Mouse (Mus musculus) CH12.LX (cell line): Measurements from ENCODE around the gene Coq2. TPM values are rescaled to one million over a fixed set of nuclear protein-coding genes. Genes with fewer than 3 reads are reported as not detected.
A peak's percentile ranks its signal among the peaks of the same experiment; 100 is the strongest.

Experiments used
- DNase-seq: peaks from one replicate; pipeline ENCODE4 v3.0.0-alpha.2; 2013; ENCODE audit errors: extremely low read depth
- H3K27ac ChIP-seq: 2 replicates; pipeline ENCODE4 v1.5.1; 2012; ENCODE audit warnings: low read depth, mild to moderate bottlenecking, control low read depth, moderate library complexity; ENCODE audit not compliant: insufficient read depth
- H3K27me3 ChIP-seq: replicated peaks from 2 replicates; pipeline ENCODE3; 2012; ENCODE audit warnings: inconsistent platforms
- H3K36me3 ChIP-seq, 2 experiments: replicated peaks in 1 of 2; 2 replicates each; pipeline versions ENCODE3 to v1.6.1; 2012; ENCODE audit warnings: inconsistent platforms in 1 of 2, low read length in 1 of 2, mild to moderate bottlenecking in 1 of 2, mixed read lengths in 1 of 2, moderate library complexity in 1 of 2; ENCODE audit not compliant: control insufficient read depth in 1 of 2, insufficient read depth in 1 of 2
- H3K4me1 ChIP-seq, 2 experiments: 2 replicates each; pipeline ENCODE4 v1.6.1; 2012; ENCODE audit warnings: inconsistent platforms in 1 of 2, moderate library complexity in 1 of 2; ENCODE audit not compliant: insufficient read depth in 2 of 2, control insufficient read depth in 1 of 2
- H3K4me2 ChIP-seq: 2 replicates; pipeline ENCODE4 v1.6.1; 2012; ENCODE audit warnings: low read depth, mild to moderate bottlenecking, control low read depth; ENCODE audit not compliant: poor library complexity, insufficient read depth, severe bottlenecking
- H3K4me3 ChIP-seq, 3 experiments: fragments of 150-350 bp in 1 of 3; sonication (generic) in 1 of 3; replicated peaks in 1 of 3; 2 replicates each; pipeline versions ENCODE3 to v1.5.1; 2011 to 2012; ENCODE audit warnings: low read depth in 2 of 3, low read length in 2 of 3, mild to moderate bottlenecking in 2 of 3, moderate library complexity in 2 of 3, control low read depth in 1 of 3, improper control_type of control experiment in 1 of 3, inconsistent platforms in 1 of 3, mixed read lengths in 1 of 3; ENCODE audit not compliant: poor library complexity in 1 of 3
- H3K79me2 ChIP-seq: replicated peaks from 2 replicates; pipeline ENCODE4 v1.6.1; 2012; ENCODE audit warnings: mild to moderate bottlenecking, moderate library complexity; ENCODE audit not compliant: control insufficient read depth, poor library complexity, insufficient read depth, severe bottlenecking; ENCODE audit errors: extremely low read depth
- H3K9ac ChIP-seq: 2 replicates; pipeline ENCODE4 v1.6.1; 2012; ENCODE audit warnings: low read depth, mild to moderate bottlenecking, control low read depth, moderate library complexity; ENCODE audit not compliant: insufficient read depth
- H3K9me3 ChIP-seq: replicated peaks from 2 replicates; pipeline ENCODE3; 2012; ENCODE audit warnings: low read length, inconsistent platforms, mixed read lengths
- BHLHE40 ChIP-seq: IDR thresholded peaks from 2 replicates; pipeline ENCODE4 v1.6.1; 2011; ENCODE audit warnings: mild to moderate bottlenecking, low read depth, low read length, improper control_type of control experiment
- CHD1 ChIP-seq: IDR thresholded peaks from 2 replicates; pipeline ENCODE4 v1.6.1; 2012; ENCODE audit warnings: low read depth, low read length, improper control_type of control experiment, inconsistent platforms
- CHD2 ChIP-seq: IDR thresholded peaks from 2 replicates; pipeline ENCODE4 v1.6.1; 2011; ENCODE audit warnings: low read length, improper control_type of control experiment
- CTCF ChIP-seq, 2 experiments: IDR thresholded peaks in 1 of 2; conservative IDR thresholded peaks in 1 of 2; 2 replicates each; pipeline ENCODE4 v1.5.1; 2011 to 2012; ENCODE audit warnings: low read depth in 2 of 2, low read length in 2 of 2, improper control_type of control experiment in 1 of 2, inconsistent platforms in 1 of 2, mild to moderate bottlenecking in 1 of 2, moderate library complexity in 1 of 2
- E2F4 ChIP-seq: IDR thresholded peaks from 2 replicates; pipeline ENCODE4 v1.6.1; 2011; ENCODE audit warnings: low read depth, low read length, improper control_type of control experiment; ENCODE audit not compliant: insufficient replicate concordance
- ELF1 ChIP-seq: IDR thresholded peaks from 2 replicates; pipeline ENCODE4 v1.6.1; 2014; ENCODE audit warnings: low read depth, mild to moderate bottlenecking, inconsistent platforms, low read length, improper control_type of control experiment
- EP300 ChIP-seq: IDR thresholded peaks from 2 replicates; pipeline ENCODE4 v1.6.1; 2011; ENCODE audit warnings: low read length, improper control_type of control experiment
- ETS1 ChIP-seq: conservative IDR thresholded peaks from 2 replicates; pipeline ENCODE4 v1.6.1; 2012; ENCODE audit warnings: low read depth, mild to moderate bottlenecking, inconsistent platforms, low read length, improper control_type of control experiment, moderate library complexity
- GABPA ChIP-seq: IDR thresholded peaks from 2 replicates; pipeline ENCODE4 v1.6.1; 2012; ENCODE audit warnings: low read depth, low read length, improper control_type of control experiment, inconsistent platforms; ENCODE audit not compliant: insufficient replicate concordance
- JUN ChIP-seq: IDR thresholded peaks from 2 replicates; pipeline ENCODE4 v1.6.1; 2011; ENCODE audit warnings: low read depth, mild to moderate bottlenecking, low read length, improper control_type of control experiment, moderate library complexity; ENCODE audit not compliant: insufficient read depth
- MAFK ChIP-seq: IDR thresholded peaks from 2 replicates; pipeline ENCODE4 v1.6.1; 2011; ENCODE audit warnings: low read length, improper control_type of control experiment; ENCODE audit not compliant: insufficient replicate concordance
- MAX ChIP-seq: IDR thresholded peaks from 2 replicates; pipeline ENCODE4 v1.6.1; 2011; ENCODE audit warnings: low read length, improper control_type of control experiment
- MAZ ChIP-seq: IDR thresholded peaks from 2 replicates; pipeline ENCODE4 v1.6.1; 2012; ENCODE audit warnings: low read depth, mild to moderate bottlenecking, inconsistent platforms, low read length, improper control_type of control experiment, moderate library complexity
- MYC ChIP-seq: IDR thresholded peaks from 2 replicates; pipeline ENCODE4 v1.6.1; 2011; ENCODE audit warnings: low read depth, mild to moderate bottlenecking, improper control_type of control experiment, low read length
- NELFE ChIP-seq: IDR thresholded peaks from 2 replicates; pipeline ENCODE4 v1.6.1; 2011; ENCODE audit warnings: low read depth, low read length, improper control_type of control experiment
- POLR2A ChIP-seq: IDR thresholded peaks from 2 replicates; pipeline ENCODE4 v1.6.1; 2011; ENCODE audit warnings: low read depth, mild to moderate bottlenecking, improper control_type of control experiment, low read length
- POLR2AphosphoS2 ChIP-seq: IDR thresholded peaks from 2 replicates; pipeline ENCODE4 v1.6.1; 2011; ENCODE audit warnings: low read depth, low read length, improper control_type of control experiment
- RAD21 ChIP-seq: IDR thresholded peaks from 2 replicates; pipeline ENCODE4 v1.6.1; 2011; ENCODE audit warnings: low read depth, mild to moderate bottlenecking, low read length, improper control_type of control experiment, moderate library complexity
- RCOR1 ChIP-seq: conservative IDR thresholded peaks from 2 replicates; pipeline ENCODE4 v1.6.1; 2012; ENCODE audit warnings: low read depth, mild to moderate bottlenecking, inconsistent platforms, low read length, improper control_type of control experiment
- SMC3 ChIP-seq: IDR thresholded peaks from 2 replicates; pipeline ENCODE4 v1.6.1; 2011; ENCODE audit warnings: low read depth, low read length, improper control_type of control experiment
- TBP ChIP-seq: conservative IDR thresholded peaks from 2 replicates; pipeline ENCODE4 v1.6.1; 2011; ENCODE audit warnings: low read depth, low read length, improper control_type of control experiment
- TCF12 ChIP-seq: IDR thresholded peaks from 2 replicates; pipeline ENCODE4 v1.6.1; 2014; ENCODE audit warnings: low read depth, mild to moderate bottlenecking, inconsistent platforms, low read length, improper control_type of control experiment
- ZKSCAN1 ChIP-seq: IDR thresholded peaks from 2 replicates; pipeline ENCODE4 v1.6.1; 2012; ENCODE audit warnings: low read depth, inconsistent platforms, low read length, improper control_type of control experiment, borderline replicate concordance
- ZNF384 ChIP-seq: IDR thresholded peaks from 2 replicates; pipeline ENCODE4 v1.6.1; 2012; ENCODE audit warnings: low read depth, low read length, improper control_type of control experiment, inconsistent platforms
- dilution Hi-C: fragments of 300-500 bp; cut with MboI; formaldehyde crosslinking; loops from 2 replicates; pipeline ENCODE4 v1.14.3; 2020; ENCODE audit warnings: low sequenced_read_pairs; ENCODE audit not compliant: extremely low pct_unique_long_range_greater_than_20kb, extremely low pct_ligation_motif_present
- in situ Hi-C: fragments of 300-500 bp; cut with MboI; formaldehyde crosslinking; loops from 3 replicates; pipeline ENCODE4 v1.14.3; 2019; ENCODE audit warnings: low sequenced_read_pairs, low pct_ligation_motif_present, low pct_unique_long_range_greater_than_20kb, mixed read lengths
- polyA plus RNA-seq: library from polyadenylated mRNA; unstranded; fragments of >175 nt; gene quantifications from 2 replicates; pipeline ENCODE4 v1.2.1, GENCODE M21; 2012; ENCODE audit warnings: low read depth; ENCODE audit not compliant: insufficient read length
- total RNA-seq, 2 experiments: library from RNA; depleted of rRNA; stranded (reverse); fragments of 300-350 nt in 1 of 2; fragments of >200 nt in 1 of 2; gene quantifications; 2 replicates each; pipeline ENCODE4 v1.2.3; 2012 to 2014

The Coq2 gene
- total and polyA plus RNA-seq, 3 experiments: 49.1 to 56.5 (median 50.1) TPM

GRCm38 (mm10) chr5:100719235-100720088 lies 44.5 kb upstream of the Coq2 start, which contains the start of gene Hpse:
Gene Hpse, minus strand, starts transcription at chr5:100719716.
- dilution Hi-C loops: no loop called here
- DNase-seq: no peak
- H3K4me1 ChIP-seq: 0 out of 4 replicates have a peak, but pooled peaks cover 0 to 2% of the 10 kb centered on the region in 2 experiments

GRCm38 (mm10) chr5:100716762-100717161 lies 41.8 kb upstream of the Coq2 start:
- H3K27ac ChIP-seq: no peak overlapping the region
- dilution Hi-C loops (no loop called here), in situ Hi-C loops (loop anchor here (10.0 kb wide), 1 partner anchor 58 kb away; no protein-coding TSS in a partner anchor)
- no peaks in the 10 kb centered on the region for H3K27me3 ChIP-seq
- H3K9me3 ChIP-seq: no peaks in the 10 kb centered on the region
- no peak overlapping the region for H3K4me2 ChIP-seq
- DNase-seq: no peak
- H3K4me3 ChIP-seq: no peak overlapping the region
- no peaks in the 10 kb centered on the region for H3K79me2 ChIP-seq
- peaks cover 5 to 20% of the 10 kb centered on the region in 2 experiments; a peak in 2 of 4 replicates for H3K4me1 ChIP-seq
- TF ChIP-seq TBP (no peak), MAFK (no peak), MYC (no peak), E2F4 (no peak), MAZ (no peak), CHD1 (no peak), JUN (no peak), MAX (no peak), CTCF (conservative IDR thresholded peaks at IDR 0.05 in 1 of 2, IDR thresholded peaks at IDR 0.05 in 1 of 2; ENCODE audit: low read depth in 2 of 2, low read length in 2 of 2) (no peak), EP300 (no peak), RCOR1 (no peak), POLR2A (no peak), POLR2AphosphoS2 (no peak), ZKSCAN1 (no peak), RAD21 (no peak), ETS1 (no peak), CHD2 (no peak), SMC3 (no peak)
- H3K36me3 ChIP-seq: no peaks in the 10 kb centered on the region
- no peak overlapping the region for H3K9ac ChIP-seq

More at GRCm38 (mm10) chr5:100719235-100720088, 44.5 kb upstream of the Coq2 start, which contains the start of gene Hpse:
- no peaks in the 10 kb centered on the region for H3K79me2 ChIP-seq
- no peaks in the 10 kb centered on the region for H3K27me3 ChIP-seq
- H3K9ac ChIP-seq: peak within 1 kb of the TSS; percentile 24
- H3K4me3 ChIP-seq: peak within 1 kb of the TSS; percentile 41 to 62 (median 49)
- TF ChIP-seq SMC3: peak; percentile 21; the same call in 1 of the 2 replicates
- TF ChIP-seq ELF1: no peak
- 0 out of 2 replicates have a peak, but pooled peaks have one; percentile 17 for TF ChIP-seq TCF12
- TF ChIP-seq RAD21: peak; percentile 23
- TF ChIP-seq POLR2AphosphoS2: no peak
- TF ChIP-seq NELFE: peak; percentile 41; the same call in 1 of the 2 replicates
- TF ChIP-seq ZNF384: no peak
- peak in 1 of 2 experiments; percentile 44; a peak in 2 of 4 replicates for TF ChIP-seq CTCF (conservative IDR thresholded peaks at IDR 0.05 in 1 of 2, IDR thresholded peaks at IDR 0.05 in 1 of 2; ENCODE audit: low read depth in 2 of 2, low read length in 2 of 2)
- peak; percentile 53; the same call in 1 of the 2 replicates for TF ChIP-seq MAZ
- TF ChIP-seq GABPA: no peak
- TF ChIP-seq EP300: no peak
- peak; percentile 51 for TF ChIP-seq POLR2A
- TF ChIP-seq ETS1: no peak
- no peak for TF ChIP-seq BHLHE40
- peaks cover 4% of the 10 kb centered on the region for H3K9me3 ChIP-seq
- no peak within 1 kb of the TSS for H3K27ac ChIP-seq
- H3K4me2 ChIP-seq: peak within 1 kb of the TSS; percentile 70
- H3K36me3 ChIP-seq: no peaks in the 10 kb centered on the region
- in situ Hi-C loops: loop anchor here (10.0 kb wide), 1 partner anchor 55 kb away; no protein-coding TSS in a partner anchor
